In the genomic region with DNA sequence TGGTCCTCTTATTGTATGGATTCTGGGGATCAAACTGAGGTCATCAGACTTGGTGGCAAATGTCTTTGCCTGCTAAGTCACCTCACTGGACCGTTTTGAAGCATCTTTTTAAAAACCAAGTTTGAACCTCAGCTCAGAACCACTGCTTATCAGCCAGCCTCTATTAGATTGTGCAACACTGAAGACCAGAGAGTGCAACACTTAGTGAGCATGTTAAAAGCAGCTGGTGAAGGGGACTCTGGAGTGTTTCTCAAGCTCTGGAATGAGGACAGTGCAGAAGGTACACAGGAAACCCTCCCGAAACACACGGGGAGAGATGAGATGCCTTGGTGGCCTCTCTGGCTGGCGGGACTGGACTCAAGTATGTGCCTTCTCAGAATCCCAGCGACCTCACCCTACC, we compare ENCODE assay signal across 23 mouse cellular contexts. TPM values are rescaled to one million over a fixed set of nuclear protein-coding genes. Genes with fewer than 3 reads are reported as not detected.
"Had no signal": no experiment of that assay in that cellular context is flagged by ENCODE, and none has a peak within 500 bp of the region (broad histone marks: within the 10 kb centered on the region; RNA-seq: fewer than 3 reads in every experiment).

No protein-coding gene starts in this region.

- H3K9me3 ChIP-seq: liver, embryonic 13.5 days; liver, embryonic 15.5 days; lung, embryonic 15.5 days; midbrain, embryonic 10.5 days; midbrain, embryonic 12.5 days; neural tube, embryonic 13.5 days; neural tube, embryonic 15.5 days had no signal

- DNase-seq: liver, embryonic 13.5 days; liver, postnatal 0 days; lung, adult 2 months; lung, postnatal 10 days; lung, postnatal 36 days; midbrain, embryonic 14.5 days; retina, postnatal 1 day; right cerebral cortex, adult 18-20 months; right cerebral cortex, postnatal 25 days; right cerebral cortex, postnatal 4 days; spleen, adult 18-20 months had no signal

- H3K4me2 ChIP-seq: liver, embryonic 13.5 days; liver, embryonic 15.5 days; lung, embryonic 15.5 days; midbrain, embryonic 12.5 days; neural tube, embryonic 13.5 days; neural tube, embryonic 15.5 days had no signal

- H3K36me3 ChIP-seq: liver, embryonic 13.5 days; liver, embryonic 15.5 days; lung, embryonic 15.5 days; midbrain, embryonic 10.5 days; midbrain, embryonic 12.5 days; neural tube, embryonic 13.5 days; neural tube, embryonic 15.5 days had no signal

- H3K9ac ChIP-seq: liver, embryonic 13.5 days; liver, embryonic 15.5 days; liver, postnatal 0 days; lung, embryonic 15.5 days; midbrain, embryonic 12.5 days; neural tube, embryonic 13.5 days; neural tube, embryonic 15.5 days had no signal

- ATAC-seq: liver, postnatal 0 days; midbrain, embryonic 16.5 days had no signal

- H3K4me3 ChIP-seq: liver, embryonic 13.5 days; liver, embryonic 15.5 days; lung, embryonic 15.5 days; midbrain, embryonic 10.5 days; midbrain, embryonic 12.5 days; myocyte; neural tube, embryonic 13.5 days; neural tube, embryonic 15.5 days had no signal

- H3K27me3 ChIP-seq: liver, embryonic 13.5 days; liver, embryonic 15.5 days; lung, embryonic 15.5 days; midbrain, embryonic 12.5 days; neural tube, embryonic 13.5 days; neural tube, embryonic 15.5 days had no signal

- H3K4me1 ChIP-seq: liver, embryonic 13.5 days; liver, embryonic 15.5 days; lung, embryonic 15.5 days; midbrain, embryonic 10.5 days; midbrain, embryonic 12.5 days; neural tube, embryonic 13.5 days; neural tube, embryonic 15.5 days had no signal

- H3K27ac ChIP-seq: liver, embryonic 13.5 days; liver, embryonic 15.5 days; lung, embryonic 15.5 days; macrophage; midbrain, embryonic 10.5 days; midbrain, embryonic 12.5 days; neural tube, embryonic 13.5 days; neural tube, embryonic 15.5 days had no signal

RNA-seq across cellular contexts. Expression of a gene that starts 26.0 kb away (rescaled TPM):
- total RNA-seq: megakaryocyte, adult 5-6 weeks; megakaryocyte-erythroid progenitor cell, adult 5-6 weeks had no signal
- polyA plus RNA-seq: macrophage; myocyte; small intestine, adult 2 months had no signal
